ENCODE assay signal across 17 mouse cellular contexts in genomic region chr5:122409692-122410645, GRCm38 (mm10). TPM values are rescaled to one million over a fixed set of nuclear protein-coding genes. Genes with fewer than 3 reads are reported as not detected.
DNase-seq lines count a peak whose midpoint lies in the region; ATAC-seq and TF ChIP-seq lines count a peak whose summit lies in the region.
"Had no signal": no experiment of that assay in that cellular context is flagged by ENCODE, and none has a peak within 500 bp of the region (broad histone marks: within the 10 kb centered on the region; RNA-seq: fewer than 3 reads in every experiment).

No protein-coding gene starts in this region.

- WGBS in heart, embryonic 10.5 days: 84% methylated on average over 19 of the region's 19 CpGs
- WGBS in heart, embryonic 12.5 days: 84% methylated on average over 19 of the region's 19 CpGs
- 83% methylated on average over 19 of the region's 19 CpGs for WGBS in lung, embryonic 14.5 days
- WGBS in liver, postnatal 0 days (ENCODE audit: insufficient replicate concordance): 87% methylated on average over 19 of the region's 19 CpGs

- ATAC-seq in heart, embryonic 12.5 days (ENCODE audit: insufficient number of reproducible peaks, low FRiP score): no peak
- no peak for ATAC-seq in lung, embryonic 14.5 days (ENCODE audit: insufficient read depth)
- no peak for ATAC-seq in liver, postnatal 0 days
- ATAC-seq: forebrain, embryonic 16.5 days; midbrain, embryonic 15.5 days had no signal

- H3K27ac ChIP-seq in heart, embryonic 10.5 days: no peak overlapping the region
- no peak overlapping the region for H3K27ac ChIP-seq in heart, embryonic 12.5 days (ENCODE audit: poor library complexity, severe bottlenecking)
- no peak overlapping the region for H3K27ac ChIP-seq in lung, embryonic 14.5 days (ENCODE audit: low read depth)
- no peak overlapping the region for H3K27ac ChIP-seq in liver, postnatal 0 days (ENCODE audit: low read depth)
- H3K27ac ChIP-seq: hindbrain, embryonic 12.5 days; midbrain, embryonic 15.5 days; neural tube, embryonic 13.5 days had no signal

- H3K9ac ChIP-seq in heart, embryonic 12.5 days: no peak overlapping the region
- H3K9ac ChIP-seq in lung, embryonic 14.5 days: no peak overlapping the region
- H3K9ac ChIP-seq in liver, postnatal 0 days (replicated peaks): no peak overlapping the region
- H3K9ac ChIP-seq: hindbrain, embryonic 12.5 days; midbrain, embryonic 15.5 days; neural tube, embryonic 13.5 days had no signal

- H3K9me3 ChIP-seq in heart, embryonic 10.5 days: no peaks in the 10 kb centered on the region
- peaks cover 8% of the 10 kb centered on the region; the same call in 1 of the 2 replicates for H3K9me3 ChIP-seq in heart, embryonic 12.5 days (replicated peaks)
- H3K9me3 ChIP-seq in lung, embryonic 14.5 days (ENCODE audit: low read depth, low read length): no peaks in the 10 kb centered on the region
- no peaks in the 10 kb centered on the region for H3K9me3 ChIP-seq in E14TG2a.4 (ENCODE audit: low read length)
- no peaks in the 10 kb centered on the region for H3K9me3 ChIP-seq in liver, postnatal 0 days (ENCODE audit: low read length)
- H3K9me3 ChIP-seq: midbrain, embryonic 15.5 days had no signal

- H3K27me3 ChIP-seq in heart, embryonic 10.5 days (ENCODE audit: insufficient read depth, poor library complexity, severe bottlenecking): no peaks in the 10 kb centered on the region
- no peaks in the 10 kb centered on the region for H3K27me3 ChIP-seq in heart, embryonic 12.5 days (replicated peaks)
- H3K27me3 ChIP-seq in lung, embryonic 14.5 days (ENCODE audit: insufficient read depth, low read length): no peaks in the 10 kb centered on the region
- no peaks in the 10 kb centered on the region for H3K27me3 ChIP-seq in E14TG2a.4 (ENCODE audit: insufficient read depth, low read length)
- no peaks in the 10 kb centered on the region for H3K27me3 ChIP-seq in liver, postnatal 0 days (ENCODE audit: insufficient read depth, low read length)
- H3K27me3 ChIP-seq: hindbrain, embryonic 12.5 days; midbrain, embryonic 15.5 days; neural tube, embryonic 13.5 days had no signal

- TF ChIP-seq EP300 in liver, postnatal 0 days (IDR thresholded peaks at IDR 0.05; ENCODE audit: low read depth): no peak

- H3K4me3 ChIP-seq in heart, embryonic 10.5 days: no peak overlapping the region
- H3K4me3 ChIP-seq in heart, embryonic 12.5 days: no peak overlapping the region
- H3K4me3 ChIP-seq in lung, embryonic 14.5 days (ENCODE audit: low read depth, low read length): no peak overlapping the region
- H3K4me3 ChIP-seq in E14TG2a.4 (replicated peaks; ENCODE audit: low read length): peak overlapping the region; percentile 57
- H3K4me3 ChIP-seq in liver, postnatal 0 days (ENCODE audit: low read depth, low read length): no peak overlapping the region
- H3K4me3 ChIP-seq: hindbrain, embryonic 12.5 days; midbrain, embryonic 15.5 days; neural tube, embryonic 13.5 days had no signal

- no peaks in the 10 kb centered on the region for H3K4me1 ChIP-seq in heart, embryonic 10.5 days
- H3K4me1 ChIP-seq in heart, embryonic 12.5 days (replicated peaks): no peaks in the 10 kb centered on the region
- H3K4me1 ChIP-seq in lung, embryonic 14.5 days (ENCODE audit: insufficient read depth): no peaks in the 10 kb centered on the region
- peaks cover 17% of the 10 kb centered on the region for H3K4me1 ChIP-seq in E14TG2a.4 (replicated peaks; ENCODE audit: low read depth, low read length)
- H3K4me1 ChIP-seq in liver, postnatal 0 days (ENCODE audit: insufficient read depth): no peaks in the 10 kb centered on the region
- H3K4me1 ChIP-seq: hindbrain, embryonic 12.5 days; midbrain, embryonic 15.5 days; neural tube, embryonic 13.5 days had no signal

- TF ChIP-seq CTCF in lung, embryonic 14.5 days (IDR thresholded peaks at IDR 0.05; ENCODE audit: low read depth): peak; percentile 36
- TF ChIP-seq CTCF in E14TG2a.4 (conservative IDR thresholded peaks at IDR 0.05; ENCODE audit: low read length): peak; percentile 77
- peak; percentile 37 for TF ChIP-seq CTCF in liver, postnatal 0 days (IDR thresholded peaks at IDR 0.05; ENCODE audit: low read depth)

- peaks cover 41% of the 10 kb centered on the region for H3K36me3 ChIP-seq in heart, embryonic 10.5 days
- H3K36me3 ChIP-seq in heart, embryonic 12.5 days: peaks cover 42% of the 10 kb centered on the region
- H3K36me3 ChIP-seq in lung, embryonic 14.5 days (ENCODE audit: insufficient read depth): peaks cover 27% of the 10 kb centered on the region
- H3K36me3 ChIP-seq in E14TG2a.4 (ENCODE audit: insufficient read depth, low read length): peaks cover 28% of the 10 kb centered on the region
- peaks cover 23% of the 10 kb centered on the region for H3K36me3 ChIP-seq in liver, postnatal 0 days (replicated peaks; ENCODE audit: insufficient read depth, low read length)

- H3K4me2 ChIP-seq in heart, embryonic 12.5 days: no peak overlapping the region
- no peak overlapping the region for H3K4me2 ChIP-seq in lung, embryonic 14.5 days
- H3K4me2 ChIP-seq in liver, postnatal 0 days (ENCODE audit: low read depth, low read length): no peak overlapping the region
- H3K4me2 ChIP-seq: hindbrain, embryonic 12.5 days; midbrain, embryonic 15.5 days; neural tube, embryonic 13.5 days had no signal

- DNase-seq in heart, embryonic 10.5 days (ENCODE audit: low spot score): peak; percentile 75
- DNase-seq in lung, embryonic 14.5 days: peak; percentile 10
- no peak for DNase-seq in lung, adult 18-20 months
- no peak for DNase-seq in liver, postnatal 0 days
- no peak for DNase-seq in layer of hippocampus, postnatal 25 days (ENCODE audit: extremely low spot score in 1 of 2, low spot score in 1 of 2)
- no peak for DNase-seq in urinary bladder, postnatal 36 days (ENCODE audit: low spot score in 2 of 2)
- DNase-seq: adrenal gland, postnatal 10 days; cerebellum, postnatal 36 days; kidney, adult 8-10 months; layer of hippocampus, adult 9-11 months; right cerebral cortex, adult 18-20 months had no signal

RNA-seq across cellular contexts. Expression of gene Anapc7, which starts 11.5 kb away (rescaled TPM):
- polyA plus RNA-seq in heart, embryonic 10.5 days (2016; fragmentation: Nextera tagmentation; extraction: Ambion mirVana): 41.4 and 44.2 TPM in 2 replicates
- 32.0 and 35.4 TPM in 2 replicates for polyA plus RNA-seq in heart, embryonic 12.5 days (2016; fragmentation: Nextera tagmentation; extraction: Ambion mirVana)
- 26.8 and 31.9 TPM in 2 replicates for polyA plus RNA-seq in lung, embryonic 14.5 days (2014; fragmentation: Nextera tagmentation; extraction: Ambion mirVana)
- polyA plus RNA-seq in liver, postnatal 0 days (2015; fragmentation: Nextera tagmentation; extraction: Ambion mirVana): 11.0 and 11.8 TPM in 2 replicates
- 10 to 100 TPM; 27.6 to 28.1 TPM for total RNA-seq in layer of hippocampus, postnatal 25 days (2021)

RNA-seq across cellular contexts. Expression of gene Arpc3, which starts 18.3 kb away (rescaled TPM):
- 82.8 and 108 TPM in 2 replicates for polyA plus RNA-seq in heart, embryonic 10.5 days (2016; fragmentation: Nextera tagmentation; extraction: Ambion mirVana)
- 105 and 109 TPM in 2 replicates for polyA plus RNA-seq in heart, embryonic 12.5 days (2016; fragmentation: Nextera tagmentation; extraction: Ambion mirVana)
- polyA plus RNA-seq in lung, embryonic 14.5 days (2014; fragmentation: Nextera tagmentation; extraction: Ambion mirVana): 45.7 and 48.7 TPM in 2 replicates
- polyA plus RNA-seq in liver, postnatal 0 days (2015; fragmentation: Nextera tagmentation; extraction: Ambion mirVana): 79.7 and 86.6 TPM in 2 replicates
- total RNA-seq in layer of hippocampus, postnatal 25 days (2021): 100 to 1,000 TPM; 285 to 290 TPM

RNA-seq across cellular contexts. Expression of gene Fam216a, which starts 37.8 kb away (rescaled TPM):
- 69.5 and 80.8 TPM in 2 replicates for polyA plus RNA-seq in heart, embryonic 10.5 days (2016; fragmentation: Nextera tagmentation; extraction: Ambion mirVana)
- polyA plus RNA-seq in heart, embryonic 12.5 days (2016; fragmentation: Nextera tagmentation; extraction: Ambion mirVana): 59.3 and 64.2 TPM in 2 replicates
- polyA plus RNA-seq in lung, embryonic 14.5 days (2014; fragmentation: Nextera tagmentation; extraction: Ambion mirVana): 74.4 and 77.3 TPM in 2 replicates
- 9.8 and 10.3 TPM in 2 replicates for polyA plus RNA-seq in liver, postnatal 0 days (2015; fragmentation: Nextera tagmentation; extraction: Ambion mirVana)
- 10 to 100 TPM; 73.8 to 78.8 TPM for total RNA-seq in layer of hippocampus, postnatal 25 days (2021)

RNA-seq across cellular contexts. Expression of gene Gpn3, which starts 38.3 kb away (rescaled TPM):
- 70.5 and 83.4 TPM in 2 replicates for polyA plus RNA-seq in heart, embryonic 10.5 days (2016; fragmentation: Nextera tagmentation; extraction: Ambion mirVana)
- polyA plus RNA-seq in heart, embryonic 12.5 days (2016; fragmentation: Nextera tagmentation; extraction: Ambion mirVana): 58.7 and 59.1 TPM in 2 replicates
- polyA plus RNA-seq in lung, embryonic 14.5 days (2014; fragmentation: Nextera tagmentation; extraction: Ambion mirVana): 72.1 and 75.5 TPM in 2 replicates
- 25.2 and 26.7 TPM in 2 replicates for polyA plus RNA-seq in liver, postnatal 0 days (2015; fragmentation: Nextera tagmentation; extraction: Ambion mirVana)
- total RNA-seq in layer of hippocampus, postnatal 25 days (2021): 10 to 100 TPM; 26.4 to 28.2 TPM

RNA-seq across cellular contexts. Expression of gene Vps29, which starts 55.8 kb away (rescaled TPM):
- polyA plus RNA-seq in heart, embryonic 10.5 days (2016; fragmentation: Nextera tagmentation; extraction: Ambion mirVana): 245 and 246 TPM in 2 replicates
- 219 and 232 TPM in 2 replicates for polyA plus RNA-seq in heart, embryonic 12.5 days (2016; fragmentation: Nextera tagmentation; extraction: Ambion mirVana)
- 219 and 223 TPM in 2 replicates for polyA plus RNA-seq in lung, embryonic 14.5 days (2014; fragmentation: Nextera tagmentation; extraction: Ambion mirVana)
- 93.1 and 104 TPM in 2 replicates for polyA plus RNA-seq in liver, postnatal 0 days (2015; fragmentation: Nextera tagmentation; extraction: Ambion mirVana)
- 100 to 1,000 TPM; 206 to 217 TPM for total RNA-seq in layer of hippocampus, postnatal 25 days (2021)

Comparison
In these comparisons a context has a peak if more than half of its experiments do, and no peak if none do; other contexts are left out.
1. DNase-seq: peak in heart, embryonic 10.5 days (single experiment) and lung, embryonic 14.5 days (single experiment); none in lung, adult 18-20 months (0 of 2), liver, postnatal 0 days (single experiment), layer of hippocampus, postnatal 25 days (0 of 2) and urinary bladder, postnatal 36 days (0 of 2).
2. Peak in every context shown above with its lines, with median percentiles within 50 percentile points of each other: CTCF ChIP-seq.